Mouse (Mus musculus) adrenal gland, postnatal 10 days (tissue): ENCODE data around the gene Slc6a16. TPM values are rescaled to one million over a fixed set of nuclear protein-coding genes. Genes with fewer than 3 reads are reported as not detected.

Experiments
- DNase-seq: peaks from one replicate; pipeline ENCODE4 v3.0.0; 2021; ENCODE audit warnings: mixed read lengths
- total RNA-seq, 2 experiments: library from RNA; stranded (reverse); gene quantifications; 2 replicates each; pipeline ENCODE4 v1.2.3; 2021

The Slc6a16 gene
- total RNA-seq, 2 experiments from 2014 or later = 0.12 TPM; not detected in 1

- no peak for DNase-seq
Measured at GRCm38 (mm10) chr7:45312686-45313453, 72.0 kb downstream of the Slc6a16 start.

GRCm38 (mm10) chr7:45313495-45313894 is 72.6 kb downstream of the Slc6a16 start:
- no peak for DNase-seq

DNA sequence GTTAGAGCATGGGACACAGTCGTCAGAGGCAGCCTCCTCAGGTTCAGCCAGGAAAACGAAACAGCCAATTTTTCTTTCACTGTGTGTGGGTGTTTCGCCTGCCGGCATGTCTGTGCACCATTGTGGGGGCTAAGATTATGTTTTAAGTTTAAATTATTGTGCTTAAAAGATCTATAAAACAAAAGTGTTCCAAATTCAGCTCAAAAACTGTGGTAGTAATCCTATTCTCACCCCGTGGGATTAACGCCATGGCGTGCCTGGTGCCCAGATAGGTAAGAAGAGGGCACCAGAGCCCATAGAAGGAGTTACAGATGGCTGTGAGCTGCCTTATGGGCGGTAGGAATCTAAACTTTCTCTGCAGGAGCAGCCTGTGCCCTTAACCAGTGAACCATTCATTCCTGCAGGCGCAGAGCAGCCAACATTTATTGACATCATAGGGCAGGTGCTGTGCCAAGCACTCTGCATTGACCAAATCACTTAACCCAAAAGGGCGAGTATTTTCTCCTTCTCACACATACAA is 74.4 kb downstream of the Slc6a16 start:
- DNase-seq = no peak

DNA sequence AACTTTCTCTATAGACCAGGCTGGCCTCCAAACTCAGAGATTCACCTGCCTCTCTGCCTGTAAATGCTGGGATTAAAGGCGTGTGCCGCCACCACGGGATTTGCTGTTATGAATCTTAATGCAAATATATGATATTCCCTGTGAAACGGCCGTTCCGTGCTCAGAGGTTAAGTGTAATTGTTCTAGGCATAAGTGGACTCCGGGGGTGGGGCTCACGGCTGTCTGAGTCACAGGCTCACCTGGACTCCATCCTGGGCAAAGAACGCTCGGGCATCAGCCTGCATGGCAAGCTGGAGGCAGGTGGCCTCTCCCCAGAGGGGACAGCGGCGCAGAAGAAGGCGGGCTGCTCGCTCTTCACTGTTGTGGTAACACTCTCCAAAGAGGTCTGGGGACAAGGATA is 75.7 kb downstream of the Slc6a16 start:
- no peak for DNase-seq

- DNase-seq = no peak
Measured at GRCm38 (mm10) chr7:45322245-45322644, 81.4 kb downstream of the Slc6a16 start.

Other genes with a start within 250 kb of the Slc6a16 start
- 10 to 100 TPM; 80.3 to 89.6 TPM for gene Irf3, start 243.4 kb upstream of the Slc6a16 start, total RNA-seq
- gene Bcl2l12, start 242.4 kb upstream of the Slc6a16 start, total RNA-seq = 10 to 100 TPM; 15.8 to 16.2 TPM
- 10 to 100 TPM; 69.6 to 81.1 TPM for gene Scaf1, start 224.7 kb upstream of the Slc6a16 start, total RNA-seq
- gene Rras, start 223.1 kb upstream of the Slc6a16 start, total RNA-seq = 10 to 100 TPM; 57.6 to 60.2 TPM
- gene Prr12, start 188.2 kb upstream of the Slc6a16 start, total RNA-seq = 10 to 100 TPM; 36.9 to 51.9 TPM
- 10 to 100 TPM; 39.7 to 45.9 TPM for gene Nosip, start 178.7 kb upstream of the Slc6a16 start, total RNA-seq
- gene Prrg2, start 178.4 kb upstream of the Slc6a16 start, total RNA-seq = 10 to 100 TPM; 18.5 to 20.0 TPM
- gene Rcn3, start 148.9 kb upstream of the Slc6a16 start, total RNA-seq = 10 to 100 TPM; 65.2 to 71.2 TPM
- gene Fcgrt, start 137.2 kb upstream of the Slc6a16 start, total RNA-seq = 100 to 1,000 TPM; 169 to 185 TPM
- gene Rps11, start 116.6 kb upstream of the Slc6a16 start, total RNA-seq = 1,000 to 10,000 TPM; 1,283 to 1,295 TPM
- gene Rpl13a, start 112.3 kb upstream of the Slc6a16 start, total RNA-seq = 1,000 to 10,000 TPM; 1,643 to 1,697 TPM
- gene Gm45713, start 104.9 kb upstream of the Slc6a16 start, total RNA-seq = not detected
- gene Flt3l, start 104.7 kb upstream of the Slc6a16 start, total RNA-seq = 10 to 100 TPM in 1 of 2 experiments, 1 to 10 TPM in 1; 9.7 to 18.1 TPM
- 10 to 100 TPM; 59.0 to 68.5 TPM for gene Pih1d1, start 86.8 kb upstream of the Slc6a16 start, total RNA-seq
- 10 to 100 TPM; 50.6 to 68.2 TPM for gene Aldh16a1, start 86.5 kb upstream of the Slc6a16 start, total RNA-seq
- gene Slc17a7, start 77.1 kb upstream of the Slc6a16 start, total RNA-seq = under 1 TPM; 0.18 to 0.42 TPM
- not detected for gene Gfy, start 61.5 kb upstream of the Slc6a16 start, total RNA-seq
- not detected for gene Pth2, start 60.1 kb upstream of the Slc6a16 start, total RNA-seq
- under 1 TPM in 1 of 2 experiments, not detected in 1; 0.36 TPM for gene Ccdc155, start 36.2 kb upstream of the Slc6a16 start, total RNA-seq
- under 1 TPM in 1 of 2 experiments, not detected in 1; 0.30 TPM for gene Dkkl1, start 28.9 kb upstream of the Slc6a16 start, total RNA-seq
- 10 to 100 TPM; 21.0 to 24.0 TPM for gene Tead2, start 25.3 kb upstream of the Slc6a16 start, total RNA-seq
- 10 to 100 TPM; 13.9 to 17.6 TPM for gene Cd37, start 2.0 kb upstream of the Slc6a16 start, total RNA-seq
- gene Slc6a21, start 36.4 kb downstream of the Slc6a16 start, total RNA-seq = under 1 TPM in 1 of 2 experiments, not detected in 1; 0.42 TPM
- 10 to 100 TPM; 15.9 to 26.8 TPM for gene Trpm4, start 92.7 kb downstream of the Slc6a16 start, total RNA-seq
- gene Hrc, start 94.2 kb downstream of the Slc6a16 start, total RNA-seq = 10 to 100 TPM; 10.7 to 47.8 TPM
- 1 to 10 TPM; 1.9 to 3.0 TPM for gene Ppfia3, start 125.9 kb downstream of the Slc6a16 start, total RNA-seq
- gene Lin7b, start 129.5 kb downstream of the Slc6a16 start, total RNA-seq = 1 to 10 TPM in 1 of 2 experiments, under 1 TPM in 1; 0.90 to 2.9 TPM
- gene Snrnp70, start 154.7 kb downstream of the Slc6a16 start, total RNA-seq = 100 to 1,000 TPM; 208 to 341 TPM
- gene Kcna7, start 164.6 kb downstream of the Slc6a16 start, total RNA-seq = 1 to 10 TPM in 1 of 2 experiments, under 1 TPM in 1; 0.75 to 2.6 TPM
- under 1 TPM; 0.12 to 0.33 TPM for gene Ntf5, start 172.6 kb downstream of the Slc6a16 start, total RNA-seq
- gene Lhb, start 179.7 kb downstream of the Slc6a16 start, total RNA-seq = not detected
- gene Gys1, start 193.8 kb downstream of the Slc6a16 start, total RNA-seq = 10 to 100 TPM; 66.7 to 92.5 TPM
- 10 to 100 TPM; 50.2 to 58.9 TPM for gene Ruvbl2, start 197.0 kb downstream of the Slc6a16 start, total RNA-seq
- gene Ftl1, start 218.8 kb downstream of the Slc6a16 start, total RNA-seq = 100 to 1,000 TPM; 527 to 606 TPM
- gene Bax, start 225.8 kb downstream of the Slc6a16 start, total RNA-seq = 10 to 100 TPM; 52.7 to 53.6 TPM
- under 1 TPM; 0.64 to 0.69 TPM for gene Tulp2, start 240.8 kb downstream of the Slc6a16 start, total RNA-seq
- gene Gm45808, start 245.7 kb downstream of the Slc6a16 start, total RNA-seq = 10 to 100 TPM; 26.0 to 27.9 TPM
- gene Dhdh, start 247.7 kb downstream of the Slc6a16 start, total RNA-seq = 10 to 100 TPM; 42.4 to 47.3 TPM